In the genomic region with DNA sequence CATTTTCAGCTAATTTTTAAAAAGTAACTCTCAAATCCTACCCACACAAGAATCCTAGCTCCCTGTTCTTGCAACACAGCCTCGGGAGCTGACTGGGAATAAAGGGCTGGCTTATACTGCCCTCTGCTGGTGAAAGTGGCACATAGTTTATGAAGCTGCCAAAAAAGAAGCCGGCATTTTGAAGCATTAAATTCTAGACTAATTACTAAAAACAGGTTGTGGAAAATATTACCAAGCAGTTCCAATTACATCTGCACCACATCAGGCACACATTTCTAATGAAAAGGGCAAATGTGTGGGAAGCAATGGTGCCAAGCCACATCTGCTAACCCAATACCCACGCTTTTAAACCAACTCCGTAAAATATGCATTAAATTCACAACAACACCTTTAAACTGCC, we compare ENCODE assay signal across 9 mouse cellular contexts.
A peak's percentile ranks its signal among the peaks of the same experiment; 100 is the strongest.
DNase-seq lines count a peak whose midpoint lies in the region; ATAC-seq and TF ChIP-seq lines count a peak whose summit lies in the region.
"Had no signal": no experiment of that assay in that cellular context is flagged by ENCODE, and none has a peak within 500 bp of the region (broad histone marks: within the 10 kb centered on the region; RNA-seq: fewer than 3 reads in every experiment).

No protein-coding gene starts in this region.

- 57% methylated on average over 4 of the region's 4 CpGs for WGBS in cerebellum, adult 2 months
- 58% methylated on average over 4 of the region's 4 CpGs for WGBS in neural tube, embryonic 11.5 days
- 59% methylated on average over 4 of the region's 4 CpGs for WGBS in midbrain, embryonic 11.5 days

- H3K4me3 ChIP-seq in cerebellum, adult 2 months (replicated peaks; ENCODE audit: insufficient read depth, low read depth, low read length) = no peak overlapping the region
- H3K4me3 ChIP-seq in neural tube, embryonic 11.5 days (ENCODE audit: low read depth, low read length) = no peak overlapping the region
- no peak overlapping the region for H3K4me3 ChIP-seq in midbrain, embryonic 11.5 days (ENCODE audit: low read depth, low read length)
- H3K4me3 ChIP-seq: myocyte had no signal

- intact Hi-C loops in left cerebral cortex, postnatal 10 days (cut with DNase I) = no loop called here
- intact Hi-C loops in heart, postnatal 10 days (cut with DNase I) = loop anchor here (5.0 kb wide), 1 partner anchor 60 kb away; no protein-coding TSS in a partner anchor

- ATAC-seq in cerebellum, adult (ENCODE audit: insufficient number of reproducible peaks, low FRiP score, low TSS enrichment) = no peak; the same call in 1 of the 2 replicates
- ATAC-seq in neural tube, embryonic 11.5 days (ENCODE audit: insufficient read depth, low FRiP score, low TSS enrichment) = no peak
- ATAC-seq in midbrain, embryonic 11.5 days (ENCODE audit: low FRiP score) = no peak

- TF ChIP-seq POLR2A in cerebellum, adult 2 months (IDR thresholded peaks at IDR 0.05; ENCODE audit: borderline replicate concordance, insufficient read depth, low read length) = no peak

- no peaks in the 10 kb centered on the region for H3K9me3 ChIP-seq in neural tube, embryonic 11.5 days (ENCODE audit: control insufficient read depth, low read length)
- H3K9me3 ChIP-seq in midbrain, embryonic 11.5 days (ENCODE audit: control insufficient read depth, low read length) = no peaks in the 10 kb centered on the region

- H3K27me3 ChIP-seq in cerebellum, adult 2 months (ENCODE audit: control insufficient read depth, insufficient read depth, low read length) = no peaks in the 10 kb centered on the region
- no peaks in the 10 kb centered on the region for H3K27me3 ChIP-seq in neural tube, embryonic 11.5 days (ENCODE audit: control insufficient read depth, insufficient read depth, low read length)
- no peaks in the 10 kb centered on the region for H3K27me3 ChIP-seq in midbrain, embryonic 11.5 days (ENCODE audit: control insufficient read depth, insufficient read depth, low read length)

- H3K9ac ChIP-seq in neural tube, embryonic 11.5 days (ENCODE audit: low read length) = no peak overlapping the region
- no peak overlapping the region for H3K9ac ChIP-seq in midbrain, embryonic 11.5 days (ENCODE audit: low read length)

- peaks cover 7% of the 10 kb centered on the region for H3K4me1 ChIP-seq in cerebellum, adult 2 months (ENCODE audit: control insufficient read depth, insufficient read depth, low read length)
- H3K4me1 ChIP-seq in neural tube, embryonic 11.5 days (ENCODE audit: control insufficient read depth, insufficient read depth, low read length) = no peaks in the 10 kb centered on the region
- H3K4me1 ChIP-seq in midbrain, embryonic 11.5 days (ENCODE audit: control insufficient read depth, insufficient read depth, low read length) = no peaks in the 10 kb centered on the region

- no peak overlapping the region for H3K4me2 ChIP-seq in neural tube, embryonic 11.5 days (ENCODE audit: low read depth)
- no peak overlapping the region for H3K4me2 ChIP-seq in midbrain, embryonic 11.5 days

- no peak overlapping the region for H3K27ac ChIP-seq in cerebellum, adult 2 months (ENCODE audit: insufficient read depth, low read length)
- no peak overlapping the region for H3K27ac ChIP-seq in neural tube, embryonic 11.5 days (ENCODE audit: low read depth, low read length)
- no peak overlapping the region for H3K27ac ChIP-seq in midbrain, embryonic 11.5 days (ENCODE audit: low read depth, low read length)

- H3K36me3 ChIP-seq in neural tube, embryonic 11.5 days (ENCODE audit: control insufficient read depth, insufficient read depth, low read length) = no peaks in the 10 kb centered on the region
- no peaks in the 10 kb centered on the region for H3K36me3 ChIP-seq in midbrain, embryonic 11.5 days (ENCODE audit: control insufficient read depth, insufficient read depth, low read length)

- peak; percentile 41 to 52 for DNase-seq in cerebellum, adult 2 months
- peak; percentile 30 to 40 for DNase-seq in left cerebral cortex, adult 18-20 months (ENCODE audit: low spot score in 2 of 2)
- DNase-seq in left cerebral cortex, postnatal 10 days (ENCODE audit: extremely low spot score in 1 of 2, low spot score in 2 of 2) = no peak
- DNase-seq in adipocyte (ENCODE audit: low spot score) = peak; percentile 80
- peak; percentile 46 to 63 for DNase-seq in heart, postnatal 10 days
- DNase-seq in neural tube, embryonic 11.5 days (ENCODE audit: low spot score) = peak; percentile 44
- no peak for DNase-seq in midbrain, embryonic 11.5 days (ENCODE audit: low spot score, missing footprints)

- TF ChIP-seq CTCF in cerebellum, adult 2 months (IDR thresholded peaks at IDR 0.05; ENCODE audit: borderline replicate concordance, insufficient read depth, low read depth, low read length) = peak; percentile 58

Comparison
In these comparisons a context has a peak if more than half of its experiments do, and no peak if none do; other contexts are left out.
1. DNase-seq: peak in cerebellum, adult 2 months (2 of 2), left cerebral cortex, adult 18-20 months (2 of 2), adipocyte (single experiment), heart, postnatal 10 days (2 of 2) and neural tube, embryonic 11.5 days (single experiment); none in left cerebral cortex, postnatal 10 days (0 of 2) and midbrain, embryonic 11.5 days (single experiment).